Mouse (Mus musculus) cortical plate, adult 2 months (tissue): Measurements from ENCODE around the gene 1700017B05Rik.

Experiments
- CTCF ChIP-seq: fragments of 200-500 bp; IDR thresholded peaks from 2 replicates; pipeline ENCODE4 v1.5.1; 2011; ENCODE audit warnings: mild to moderate bottlenecking, control low read depth, low read length; ENCODE audit not compliant: insufficient read depth; ENCODE audit errors: extremely low read depth
- POLR2A ChIP-seq: fragments of 200-500 bp; IDR thresholded peaks from 2 replicates; pipeline ENCODE4 v1.6.1; 2011; ENCODE audit warnings: mild to moderate bottlenecking, low read length, control low read depth; ENCODE audit not compliant: insufficient read depth; ENCODE audit errors: extremely low read depth

DNA sequence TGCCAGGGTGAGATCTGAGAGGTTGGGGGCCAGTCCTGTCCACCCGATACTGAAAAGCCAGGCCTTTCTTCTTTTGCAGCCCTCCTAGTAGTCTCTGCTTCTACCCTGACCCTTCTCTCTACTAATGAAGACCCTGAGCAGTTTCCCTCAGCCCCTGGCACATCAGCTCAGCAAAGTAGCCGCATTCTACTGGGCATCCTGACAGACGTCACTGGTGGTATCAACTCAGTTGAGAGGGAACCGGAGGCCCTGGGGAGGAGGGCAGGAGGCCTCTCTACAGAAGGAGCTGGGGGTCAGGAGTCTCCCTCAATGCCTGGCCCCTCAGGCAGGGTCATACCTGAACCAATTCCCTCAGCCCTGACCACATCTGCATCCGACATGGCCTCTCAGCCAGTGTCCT, 21.3 kb downstream of the 1700017B05Rik start:
- no peak for TF ChIP-seq CTCF
- no peak for TF ChIP-seq POLR2A
